Mouse (Mus musculus): ENCODE data around the gene Gm44805. TPM values are rescaled to one million over a fixed set of nuclear protein-coding genes. Genes with fewer than 3 reads are reported as not detected.

The Gm44805 gene
- polyA plus RNA-seq (2012; fragmentation: generic; extraction: Trizol): not detected

DNA sequence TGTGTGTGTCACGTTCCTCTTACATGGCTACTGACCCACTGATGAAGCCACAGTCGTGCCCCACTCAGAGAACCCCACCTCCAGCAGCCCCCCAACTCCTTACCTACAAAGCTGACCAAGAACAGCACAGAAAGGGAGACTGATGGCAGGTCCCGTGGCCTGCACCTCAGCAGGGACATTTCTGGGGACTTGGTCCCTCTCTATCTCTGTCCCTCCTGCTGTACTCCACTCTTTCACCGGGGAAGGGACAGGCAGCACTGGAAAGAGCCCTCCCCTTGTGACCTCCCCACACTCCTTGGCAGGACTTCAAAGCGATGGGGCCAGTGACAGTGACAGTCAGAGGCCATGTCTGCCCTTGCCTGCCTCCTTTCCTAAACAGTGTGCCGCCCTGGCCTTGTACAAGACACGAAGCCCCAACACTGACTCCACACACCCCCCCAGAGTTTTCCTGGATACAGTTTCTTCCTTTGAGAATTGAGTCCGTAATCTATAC is at the start of gene Gm44805, which contains the start of gene Apoc4:
TSS of gene Gm44805 (minus strand) at position 222 of the 493 bp plus-strand sequence.
TSS of gene Apoc4 (minus strand) at position 278 of the 493 bp plus-strand sequence.
- TF ChIP-seq MYOD1 (IDR thresholded peaks at IDR 0.05; ENCODE audit: control insufficient read depth in 1 of 3, insufficient read length in 2 of 3, low read depth in 2 of 3) (no peak), USF1 (IDR thresholded peaks at IDR 0.05; ENCODE audit: low read depth) (no peak), MYOG (IDR thresholded peaks at IDR 0.05; ENCODE audit: control insufficient read depth in 1 of 3, insufficient read depth in 1 of 3, insufficient read length in 2 of 3, low read depth in 2 of 3) (no peak), TCF3 (IDR thresholded peaks at IDR 0.05; ENCODE audit: insufficient read length, low read depth) (no peak), MAX (IDR thresholded peaks at IDR 0.05; ENCODE audit: low read depth) (no peak), TCF12 (IDR thresholded peaks at IDR 0.05; ENCODE audit: insufficient read depth, poor library complexity, severe bottlenecking) (no peak), POLR2AphosphoS2 (IDR thresholded peaks at IDR 0.05; ENCODE audit: insufficient read length, low read depth) (no peak), REST (IDR thresholded peaks at IDR 0.05; ENCODE audit: insufficient read depth, insufficient read length) (no peak), SRF (IDR thresholded peaks at IDR 0.05; ENCODE audit: control insufficient read depth, insufficient read length, low read depth) (no peak), E2F4 (IDR thresholded peaks at IDR 0.05; ENCODE audit: insufficient read depth) (no peak), POLR2A (IDR thresholded peaks at IDR 0.05; ENCODE audit: insufficient read length, low read depth) (no peak), CEBPB (IDR thresholded peaks at IDR 0.05; ENCODE audit: insufficient read depth, poor library complexity, severe bottlenecking) (no peak)
- H3K4me2 ChIP-seq (ENCODE audit: low read depth): no peak within 1 kb of the TSS
- no peak within 1 kb of the TSS for H3ac ChIP-seq (ENCODE audit: control insufficient read depth, insufficient read length)
- H3K79me2 ChIP-seq (ENCODE audit: control insufficient read depth, insufficient read depth): no peaks in the 10 kb centered on the region
- H3K27me3 ChIP-seq (ENCODE audit: control insufficient read depth, insufficient read depth, insufficient read length): peaks cover 34% of the 10 kb centered on the region
- H3K4me3 ChIP-seq: no peak within 1 kb of the TSS
- no peaks in the 10 kb centered on the region for H3K36me3 ChIP-seq (ENCODE audit: control insufficient read depth, insufficient read depth)

DNA sequence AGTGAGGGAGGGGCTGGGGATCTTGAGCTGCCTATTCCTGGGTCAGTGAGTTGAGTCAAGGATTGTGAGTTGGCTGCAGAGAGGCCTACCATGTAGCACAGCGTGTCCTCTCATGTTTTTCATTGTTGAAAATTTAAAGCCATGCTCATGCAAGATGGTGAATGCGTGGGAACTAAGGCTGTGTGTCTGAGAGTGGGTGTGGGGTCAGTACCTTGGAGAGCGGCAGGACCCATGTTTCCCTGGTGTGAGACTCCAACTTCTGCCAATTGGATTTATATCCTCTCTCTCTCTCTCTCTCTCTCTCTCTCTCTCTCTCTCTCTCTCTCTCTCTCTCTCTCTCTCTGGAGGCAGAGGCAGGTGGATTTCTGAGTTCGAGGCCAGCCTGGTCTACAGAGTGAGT is 45.3 kb upstream of the Gm44805 start:
- Histone ChIP-seq H3K79me2 (ENCODE audit: control insufficient read depth, insufficient read depth) (no peaks in the 10 kb centered on the region), H3K27me3 (ENCODE audit: control insufficient read depth, insufficient read depth, insufficient read length) (no peaks in the 10 kb centered on the region), H3K4me2 (ENCODE audit: low read depth) (no peak overlapping the region), H3K4me3 (no peak overlapping the region), H3ac (ENCODE audit: control insufficient read depth, insufficient read length) (no peak overlapping the region), H3K36me3 (ENCODE audit: control insufficient read depth, insufficient read depth) (no peaks in the 10 kb centered on the region)
- no peak for TF ChIP-seq E2F4 (IDR thresholded peaks at IDR 0.05; ENCODE audit: insufficient read depth)
- peak; percentile 71 for TF ChIP-seq REST (IDR thresholded peaks at IDR 0.05; ENCODE audit: insufficient read depth, insufficient read length)

DNA sequence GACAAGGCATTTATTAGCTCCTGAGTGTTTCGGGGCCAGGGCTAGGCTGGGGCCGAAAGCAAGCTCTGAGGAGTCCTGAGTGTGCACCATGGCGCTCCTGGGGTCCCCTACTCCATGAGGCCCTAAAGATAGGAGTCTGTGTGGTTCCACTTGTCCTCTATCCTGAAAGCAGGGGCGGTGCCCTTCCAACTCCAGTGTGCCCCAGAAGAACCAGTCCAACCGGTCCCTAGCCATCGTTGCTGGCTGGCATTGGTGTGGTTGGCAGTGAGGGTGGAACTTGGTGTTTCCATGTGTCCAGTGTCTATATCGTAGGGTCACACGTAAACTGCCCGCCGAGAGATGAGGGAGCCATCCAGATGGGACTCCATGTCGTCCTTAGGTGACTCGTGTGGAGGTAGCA is 42.9 kb upstream of the Gm44805 start:
- TF ChIP-seq POLR2A (IDR thresholded peaks at IDR 0.05; ENCODE audit: insufficient read length, low read depth) (no peak), POLR2AphosphoS2 (IDR thresholded peaks at IDR 0.05; ENCODE audit: insufficient read length, low read depth) (no peak), TCF12 (IDR thresholded peaks at IDR 0.05; ENCODE audit: insufficient read depth, poor library complexity, severe bottlenecking) (no peak), MYOG (IDR thresholded peaks at IDR 0.05; ENCODE audit: control insufficient read depth in 1 of 3, insufficient read depth in 1 of 3, insufficient read length in 2 of 3, low read depth in 2 of 3) (no peak), MYOD1 (IDR thresholded peaks at IDR 0.05; ENCODE audit: control insufficient read depth in 1 of 3, insufficient read length in 2 of 3, low read depth in 2 of 3) (no peak), MAX (IDR thresholded peaks at IDR 0.05; ENCODE audit: low read depth) (no peak), TCF3 (IDR thresholded peaks at IDR 0.05; ENCODE audit: insufficient read length, low read depth) (no peak)
- Histone ChIP-seq H3K4me3 (no peak overlapping the region), H3ac (ENCODE audit: control insufficient read depth, insufficient read length) (no peak overlapping the region), H3K4me2 (ENCODE audit: low read depth) (no peak overlapping the region), H3K36me3 (ENCODE audit: control insufficient read depth, insufficient read depth) (no peaks in the 10 kb centered on the region), H3K27me3 (ENCODE audit: control insufficient read depth, insufficient read depth, insufficient read length) (no peaks in the 10 kb centered on the region), H3K79me2 (ENCODE audit: control insufficient read depth, insufficient read depth) (no peaks in the 10 kb centered on the region)

DNA sequence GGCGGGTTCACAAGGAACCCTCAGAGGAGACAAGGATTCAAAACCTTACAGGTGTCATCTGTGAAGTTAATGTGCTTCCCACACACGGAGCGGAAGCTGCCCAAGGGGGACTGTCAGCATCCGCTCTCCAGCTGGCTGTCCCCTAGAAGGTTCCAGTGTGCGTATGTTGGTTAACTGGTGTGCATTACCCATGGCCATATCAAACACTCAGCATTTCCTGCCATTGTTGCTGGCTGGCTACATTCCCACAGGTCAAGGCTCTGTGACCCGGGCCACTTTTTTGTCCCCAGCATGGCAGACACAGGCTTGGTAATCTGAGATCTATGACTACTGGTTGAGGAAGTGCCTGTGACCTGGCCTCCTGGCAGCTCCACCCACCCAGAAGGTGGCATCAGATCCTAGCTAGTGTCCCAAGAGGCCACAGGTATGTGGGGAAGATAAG is 41.6 kb upstream of the Gm44805 start:
- Histone ChIP-seq H3K4me2 (ENCODE audit: low read depth) (no peak overlapping the region), H3ac (ENCODE audit: control insufficient read depth, insufficient read length) (no peak overlapping the region), H3K27me3 (ENCODE audit: control insufficient read depth, insufficient read depth, insufficient read length) (no peaks in the 10 kb centered on the region), H3K4me3 (no peak overlapping the region), H3K36me3 (ENCODE audit: control insufficient read depth, insufficient read depth) (no peaks in the 10 kb centered on the region), H3K79me2 (ENCODE audit: control insufficient read depth, insufficient read depth) (no peaks in the 10 kb centered on the region)
- TF ChIP-seq POLR2A (IDR thresholded peaks at IDR 0.05; ENCODE audit: insufficient read length, low read depth) (no peak), TCF12 (IDR thresholded peaks at IDR 0.05; ENCODE audit: insufficient read depth, poor library complexity, severe bottlenecking) (no peak), MYOG (IDR thresholded peaks at IDR 0.05; ENCODE audit: control insufficient read depth in 1 of 3, insufficient read depth in 1 of 3, insufficient read length in 2 of 3, low read depth in 2 of 3) (no peak), CEBPB (IDR thresholded peaks at IDR 0.05; ENCODE audit: insufficient read depth, poor library complexity, severe bottlenecking) (no peak), USF1 (IDR thresholded peaks at IDR 0.05; ENCODE audit: low read depth) (no peak), MAX (IDR thresholded peaks at IDR 0.05; ENCODE audit: low read depth) (no peak), POLR2AphosphoS2 (IDR thresholded peaks at IDR 0.05; ENCODE audit: insufficient read length, low read depth) (no peak), REST (IDR thresholded peaks at IDR 0.05; ENCODE audit: insufficient read depth, insufficient read length) (no peak), SRF (IDR thresholded peaks at IDR 0.05; ENCODE audit: control insufficient read depth, insufficient read length, low read depth) (no peak), MYOD1 (IDR thresholded peaks at IDR 0.05; ENCODE audit: control insufficient read depth in 1 of 3, insufficient read length in 2 of 3, low read depth in 2 of 3) (no peak), E2F4 (IDR thresholded peaks at IDR 0.05; ENCODE audit: insufficient read depth) (no peak), TCF3 (IDR thresholded peaks at IDR 0.05; ENCODE audit: insufficient read length, low read depth) (no peak)

DNA sequence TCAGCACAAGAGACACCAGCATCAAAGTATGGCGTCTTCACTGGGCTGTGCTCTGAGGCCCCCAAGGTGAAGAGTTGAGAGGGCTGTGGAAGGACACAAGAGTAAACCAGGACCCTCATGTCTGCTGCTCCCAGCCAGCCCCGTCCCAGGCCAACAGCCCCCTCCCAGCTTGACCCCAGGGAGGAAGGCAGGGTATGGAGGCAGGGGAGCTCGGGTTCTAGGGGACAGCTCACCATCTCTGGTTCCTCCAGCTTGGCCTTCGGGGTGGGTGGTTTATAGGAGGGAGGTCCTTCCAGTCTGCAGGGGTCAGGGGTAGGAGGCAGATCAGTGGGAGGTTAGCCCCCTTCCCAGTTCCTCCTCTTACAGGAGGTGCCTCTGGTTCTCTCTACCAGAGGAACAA is 38.0 kb upstream of the Gm44805 start:
- TF ChIP-seq MYOD1 (IDR thresholded peaks at IDR 0.05; ENCODE audit: control insufficient read depth in 1 of 3, insufficient read length in 2 of 3, low read depth in 2 of 3): no peak
- TF ChIP-seq REST (IDR thresholded peaks at IDR 0.05; ENCODE audit: insufficient read depth, insufficient read length): no peak
- no peak for TF ChIP-seq MYOG (IDR thresholded peaks at IDR 0.05; ENCODE audit: control insufficient read depth in 1 of 3, insufficient read depth in 1 of 3, insufficient read length in 2 of 3, low read depth in 2 of 3)
- Histone ChIP-seq H3K79me2 (ENCODE audit: control insufficient read depth, insufficient read depth) (peaks cover 8% of the 10 kb centered on the region), H3K4me2 (ENCODE audit: low read depth) (no peak overlapping the region), H3ac (ENCODE audit: control insufficient read depth, insufficient read length) (no peak overlapping the region), H3K27me3 (ENCODE audit: control insufficient read depth, insufficient read depth, insufficient read length) (no peaks in the 10 kb centered on the region), H3K36me3 (ENCODE audit: control insufficient read depth, insufficient read depth) (no peaks in the 10 kb centered on the region), H3K4me3 (no peak overlapping the region)
